Mouse (Mus musculus): Measurements from ENCODE around the gene Ppp1r9b. TPM values are rescaled to one million over a fixed set of nuclear protein-coding genes. Genes with fewer than 3 reads are reported as not detected.

Ppp1r9b gene
- polyA plus RNA-seq, 1 experiment from 2014 or later, result 4.9 TPM

DNA sequence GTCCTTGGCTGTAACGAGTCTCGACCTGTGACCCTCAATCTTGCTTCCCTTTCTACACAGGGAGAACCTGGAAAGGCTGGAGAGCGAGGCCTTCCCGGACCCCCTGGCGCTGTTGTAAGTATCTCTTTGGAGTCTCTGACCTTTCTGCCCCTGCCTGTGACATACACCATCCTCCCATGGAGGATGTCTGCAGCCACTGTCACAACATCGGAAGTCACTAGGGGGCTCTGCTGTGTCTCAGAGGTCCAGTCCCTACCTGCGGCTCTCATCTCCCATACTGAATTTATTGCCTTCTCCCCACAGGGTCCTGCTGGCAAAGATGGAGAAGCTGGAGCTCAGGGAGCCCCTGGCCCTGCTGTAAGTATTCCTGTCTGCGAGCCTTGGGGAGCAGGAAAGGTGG lies 46.5 kb upstream of the Ppp1r9b start:
- no peaks in the 10 kb centered on the region for H3K9me3 ChIP-seq (ENCODE audit: control insufficient read depth, low read length)
- peaks cover 55% of the 10 kb centered on the region for H3K36me3 ChIP-seq (ENCODE audit: control insufficient read depth, insufficient read depth, low read length)
- TF ChIP-seq CTCF (IDR thresholded peaks at IDR 0.05; ENCODE audit: low read depth) (peak; percentile 17; the same call in 1 of the 2 replicates), EP300 (optimal IDR thresholded peaks at IDR 0.05) (no peak)
- no peak overlapping the region for H3K9ac ChIP-seq (ENCODE audit: low read length)
- 34% methylated on average over 8 of the region's 8 CpGs for WGBS
- H3K4me1 ChIP-seq (replicated peaks; ENCODE audit: control insufficient read depth, insufficient read depth), result 0 out of 2 replicates have a peak, but pooled peaks cover 2% of the 10 kb centered on the region
- H3K4me2 ChIP-seq (replicated peaks; ENCODE audit: low read depth), result no peak overlapping the region
- DNase-seq (ENCODE audit: low spot score) (no peak), ATAC-seq (ENCODE audit: low FRiP score, low TSS enrichment) (no peak)
- no peaks in the 10 kb centered on the region for H3K27me3 ChIP-seq (ENCODE audit: control insufficient read depth, insufficient read depth, low read length)
- peak overlapping the region; percentile 1 for H3K27ac ChIP-seq (replicated peaks)
- no peak overlapping the region for H3K4me3 ChIP-seq (ENCODE audit: low read depth, low read length)

GRCm38 (mm10) chr11:94945236-94945635 lies 45.6 kb upstream of the Ppp1r9b start:
- Histone ChIP-seq H3K27ac (replicated peaks) (peak overlapping the region; percentile 1; the same call in 1 of the 2 replicates), H3K36me3 (ENCODE audit: control insufficient read depth, insufficient read depth, low read length) (peaks cover 57% of the 10 kb centered on the region), H3K9me3 (ENCODE audit: control insufficient read depth, low read length) (no peaks in the 10 kb centered on the region), H3K4me3 (ENCODE audit: low read depth, low read length) (no peak overlapping the region), H3K27me3 (ENCODE audit: control insufficient read depth, insufficient read depth, low read length) (no peaks in the 10 kb centered on the region), H3K9ac (ENCODE audit: low read length) (no peak overlapping the region), H3K4me1 (replicated peaks; ENCODE audit: control insufficient read depth, insufficient read depth) (0 out of 2 replicates have a peak, but pooled peaks cover 2% of the 10 kb centered on the region), H3K4me2 (replicated peaks; ENCODE audit: low read depth) (no peak overlapping the region)
- WGBS, result 80% methylated on average over 12 of the region's 12 CpGs
- TF ChIP-seq EP300 (optimal IDR thresholded peaks at IDR 0.05) (no peak), CTCF (IDR thresholded peaks at IDR 0.05; ENCODE audit: low read depth) (no peak)
- no peak for DNase-seq (ENCODE audit: low spot score)
- ATAC-seq (ENCODE audit: low FRiP score, low TSS enrichment), result no peak

DNA sequence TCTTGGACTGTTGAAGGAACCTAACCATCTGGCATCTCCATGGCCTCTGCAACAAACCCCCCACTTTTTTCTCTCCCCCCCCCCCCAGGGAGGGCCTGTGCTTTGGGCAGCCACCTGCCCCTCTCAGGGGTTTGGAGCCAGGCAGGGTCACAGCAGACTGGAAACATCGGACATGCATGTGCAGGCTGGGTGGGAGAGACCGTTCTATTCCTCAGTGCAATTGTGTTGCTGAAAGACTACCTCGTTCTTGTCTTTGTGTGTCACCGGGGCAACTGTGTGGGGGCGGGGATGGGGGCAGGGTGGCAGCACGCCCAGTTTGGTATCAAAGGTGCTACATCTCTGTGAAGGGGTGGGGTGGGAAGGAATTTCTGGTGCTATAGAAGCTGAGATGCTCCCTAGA lies 38.7 kb upstream of the Ppp1r9b start:
- Histone ChIP-seq H3K9ac (ENCODE audit: low read length) (no peak overlapping the region), H3K4me2 (replicated peaks; ENCODE audit: low read depth) (no peak overlapping the region), H3K27me3 (ENCODE audit: control insufficient read depth, insufficient read depth, low read length) (no peaks in the 10 kb centered on the region), H3K4me1 (replicated peaks; ENCODE audit: control insufficient read depth, insufficient read depth) (no peaks in the 10 kb centered on the region), H3K4me3 (ENCODE audit: low read depth, low read length) (no peak overlapping the region), H3K9me3 (ENCODE audit: control insufficient read depth, low read length) (no peaks in the 10 kb centered on the region), H3K27ac (replicated peaks) (no peak overlapping the region), H3K36me3 (ENCODE audit: control insufficient read depth, insufficient read depth, low read length) (peaks cover 30% of the 10 kb centered on the region)
- no peak for ATAC-seq (ENCODE audit: low FRiP score, low TSS enrichment)
- no peak for TF ChIP-seq EP300 (optimal IDR thresholded peaks at IDR 0.05)
- TF ChIP-seq CTCF (IDR thresholded peaks at IDR 0.05; ENCODE audit: low read depth), result no peak
- no peak for DNase-seq (ENCODE audit: low spot score)
- 19% methylated on average over 6 of the region's 6 CpGs for WGBS

DNA sequence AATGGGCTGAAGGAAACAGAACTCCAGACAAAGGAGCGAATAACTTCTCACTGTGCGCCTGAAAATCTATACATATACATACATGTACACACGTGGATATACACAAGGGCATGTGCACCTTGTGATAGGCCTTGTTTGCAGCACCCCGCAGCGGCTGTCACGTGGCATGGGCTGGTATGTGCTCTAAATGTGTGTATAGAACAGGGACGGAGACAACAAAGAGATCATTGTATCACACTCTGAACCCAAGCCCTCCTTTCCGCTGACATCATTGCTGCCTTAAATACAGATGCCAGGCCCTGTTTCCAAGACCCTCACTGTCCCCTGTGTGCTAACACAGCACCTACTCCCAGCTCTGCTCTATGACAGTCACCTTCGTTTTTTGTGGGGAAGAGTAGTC lies 35.7 kb upstream of the Ppp1r9b start:
- H3K27me3 ChIP-seq (ENCODE audit: control insufficient read depth, insufficient read depth, low read length), result no peaks in the 10 kb centered on the region
- WGBS, result 71% methylated on average over 9 of the region's 9 CpGs
- no peak overlapping the region for H3K27ac ChIP-seq (replicated peaks)
- peaks cover 8% of the 10 kb centered on the region; the same call in 1 of the 2 replicates for H3K36me3 ChIP-seq (ENCODE audit: control insufficient read depth, insufficient read depth, low read length)
- no peak overlapping the region for H3K4me3 ChIP-seq (ENCODE audit: low read depth, low read length)
- H3K4me1 ChIP-seq (replicated peaks; ENCODE audit: control insufficient read depth, insufficient read depth), result peaks cover 9% of the 10 kb centered on the region; the same call in 1 of the 2 replicates
- no peaks in the 10 kb centered on the region for H3K9me3 ChIP-seq (ENCODE audit: control insufficient read depth, low read length)
- TF ChIP-seq CTCF (IDR thresholded peaks at IDR 0.05; ENCODE audit: low read depth) (no peak), EP300 (optimal IDR thresholded peaks at IDR 0.05) (no peak)
- H3K9ac ChIP-seq (ENCODE audit: low read length), result no peak overlapping the region
- ATAC-seq (ENCODE audit: low FRiP score, low TSS enrichment) (no peak), DNase-seq (ENCODE audit: low spot score) (no peak)
- H3K4me2 ChIP-seq (replicated peaks; ENCODE audit: low read depth), result no peak overlapping the region

DNA sequence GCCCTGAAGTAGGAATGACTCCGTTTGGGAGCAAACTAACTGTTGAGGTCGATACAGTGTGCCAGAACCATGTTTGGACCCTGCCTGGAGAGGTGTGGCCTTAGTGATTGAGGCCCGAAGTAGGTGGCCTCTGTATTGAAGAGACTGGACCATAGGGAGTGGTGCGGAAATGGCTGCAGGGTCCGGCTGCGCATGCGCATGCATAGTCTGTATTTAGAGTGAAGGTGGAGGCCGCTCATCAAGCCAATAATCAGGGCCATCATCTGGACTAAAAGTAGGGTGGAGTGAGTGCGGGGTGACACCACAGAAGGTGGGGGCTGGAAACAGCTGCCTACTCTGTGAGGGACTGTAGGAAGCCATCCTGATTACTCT lies 33.2 kb upstream of the Ppp1r9b start:
- no peaks in the 10 kb centered on the region for H3K36me3 ChIP-seq (ENCODE audit: control insufficient read depth, insufficient read depth, low read length)
- 0 out of 2 replicates have a peak overlapping the region, but pooled peaks have one; percentile 1 for H3K4me2 ChIP-seq (replicated peaks; ENCODE audit: low read depth)
- peak; percentile 10 for ATAC-seq (ENCODE audit: low FRiP score, low TSS enrichment)
- H3K4me3 ChIP-seq (ENCODE audit: low read depth, low read length), result no peak overlapping the region
- H3K27ac ChIP-seq (replicated peaks), result 0 out of 2 replicates have a peak overlapping the region, but pooled peaks have one; percentile 30
- no peak overlapping the region for H3K9ac ChIP-seq (ENCODE audit: low read length)
- peaks cover 9% of the 10 kb centered on the region; the same call in 1 of the 2 replicates for H3K4me1 ChIP-seq (replicated peaks; ENCODE audit: control insufficient read depth, insufficient read depth)
- no peak for TF ChIP-seq EP300 (optimal IDR thresholded peaks at IDR 0.05)
- TF ChIP-seq CTCF (IDR thresholded peaks at IDR 0.05; ENCODE audit: low read depth), result no peak
- 77% methylated on average over 9 of the region's 9 CpGs for WGBS
- no peaks in the 10 kb centered on the region for H3K9me3 ChIP-seq (ENCODE audit: control insufficient read depth, low read length)
- H3K27me3 ChIP-seq (ENCODE audit: control insufficient read depth, insufficient read depth, low read length), result no peaks in the 10 kb centered on the region
- DNase-seq (ENCODE audit: low spot score), result no peak

- 0 out of 2 replicates have a peak overlapping the region, but pooled peaks have one; percentile 30 for H3K27ac ChIP-seq (replicated peaks)
Observed at GRCm38 (mm10) chr11:94958065-94958858, 32.6 kb upstream of the Ppp1r9b start.

More at GRCm38 (mm10) chr11:94958065-94958858, 32.6 kb upstream of the Ppp1r9b start:
- H3K4me3 ChIP-seq (ENCODE audit: low read depth, low read length), result no peak overlapping the region
- DNase-seq (ENCODE audit: low spot score) (peak; percentile 62), ATAC-seq (ENCODE audit: low FRiP score, low TSS enrichment) (peak; percentile 73)
- H3K4me2 ChIP-seq (replicated peaks; ENCODE audit: low read depth), result 0 out of 2 replicates have a peak overlapping the region, but pooled peaks have one; percentile 1
- no peaks in the 10 kb centered on the region for H3K27me3 ChIP-seq (ENCODE audit: control insufficient read depth, insufficient read depth, low read length)
- H3K9ac ChIP-seq (ENCODE audit: low read length), result no peak overlapping the region
- WGBS, result 9% methylated on average over 8 of the region's 8 CpGs
- no peaks in the 10 kb centered on the region for H3K36me3 ChIP-seq (ENCODE audit: control insufficient read depth, insufficient read depth, low read length)
- H3K4me1 ChIP-seq (replicated peaks; ENCODE audit: control insufficient read depth, insufficient read depth), result peaks cover 9% of the 10 kb centered on the region; the same call in 1 of the 2 replicates
- no peaks in the 10 kb centered on the region for H3K9me3 ChIP-seq (ENCODE audit: control insufficient read depth, low read length)
- TF ChIP-seq CTCF (IDR thresholded peaks at IDR 0.05; ENCODE audit: low read depth) (no peak), EP300 (optimal IDR thresholded peaks at IDR 0.05) (no peak)
